Mouse (Mus musculus) inflammation-experienced regulatory T-cells, adult 6 months (primary cell): ENCODE results near the gene Nudt9. TPM values are rescaled to one million over a fixed set of nuclear protein-coding genes. Genes with fewer than 3 reads are reported as not detected.
A peak's percentile ranks its signal among the peaks of the same experiment; 100 is the strongest.
"Not testable (repeated sequence)": the region's sequence is repeated elsewhere in the genome, so short reads cannot be mapped to it uniquely, and the experiment has no call there.

Experiments
- ATAC-seq: one replicate; pipeline ENCODE4 v1.8.0; 2017
- polyA plus RNA-seq, 3 experiments: library from polyadenylated mRNA; unstranded; fragments of 100-300 nt; shearing (Covaris generic); gene quantifications; one replicate each; pipeline ENCODE4 v1.2.1; 2017

The Nudt9 gene
- 10 to 100 TPM; 14.9 to 17.8 (median 16.2) TPM for polyA plus RNA-seq

DNA sequence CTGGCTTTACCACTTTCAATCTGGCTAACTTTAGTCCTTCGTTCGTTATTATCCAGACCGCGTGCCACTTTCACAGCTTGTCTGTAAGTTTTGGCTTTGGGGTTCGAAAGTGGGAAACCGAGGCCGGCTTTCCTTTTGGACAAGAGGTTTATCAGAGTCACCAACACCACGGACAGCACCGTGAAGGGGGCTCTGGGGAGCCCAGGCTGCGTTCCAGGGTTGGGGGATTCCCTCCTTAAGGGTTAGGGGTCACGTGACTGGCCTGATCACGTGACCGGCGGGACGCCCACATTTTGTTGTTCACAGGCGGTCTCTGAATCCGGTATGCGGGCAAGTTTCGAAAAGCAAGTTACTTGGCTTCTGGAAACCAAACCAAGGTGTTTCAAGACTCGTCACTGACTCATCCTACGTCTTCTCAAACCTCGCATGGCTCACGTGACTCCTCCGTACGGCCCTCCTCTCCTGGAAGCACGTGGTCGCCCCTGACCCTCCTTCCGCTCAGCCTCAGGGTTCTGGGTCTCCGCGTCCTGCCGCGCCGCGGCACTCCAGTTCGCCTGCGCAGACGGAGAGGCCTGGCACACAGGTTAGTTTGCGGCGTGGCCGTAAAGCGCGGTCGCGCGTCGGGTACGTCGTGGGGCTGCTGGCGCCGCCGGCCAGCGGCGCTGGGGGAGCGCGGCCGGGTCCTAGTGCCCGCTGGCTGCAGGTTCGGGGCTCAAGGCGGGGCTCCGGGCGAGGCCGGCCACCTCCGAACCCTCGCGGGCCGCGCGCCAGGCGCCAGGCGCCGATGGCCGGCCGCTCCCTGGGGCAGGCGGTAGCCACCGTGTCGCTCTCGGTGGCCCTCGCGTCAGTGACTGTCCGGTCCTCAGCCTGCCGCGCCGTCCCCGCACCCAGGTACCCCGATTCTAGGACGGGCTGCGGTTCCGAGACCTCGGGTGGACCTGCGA, at the start of gene Nudt9:
Gene Nudt9, plus strand, starts transcription at position 51 of the 944 bp plus-strand sequence.
- peak; percentile 91 for ATAC-seq

GRCm38 (mm10) chr5:103998739-103999138, 47.4 kb upstream of the Nudt9 start:
- ATAC-seq, result no peak

DNA sequence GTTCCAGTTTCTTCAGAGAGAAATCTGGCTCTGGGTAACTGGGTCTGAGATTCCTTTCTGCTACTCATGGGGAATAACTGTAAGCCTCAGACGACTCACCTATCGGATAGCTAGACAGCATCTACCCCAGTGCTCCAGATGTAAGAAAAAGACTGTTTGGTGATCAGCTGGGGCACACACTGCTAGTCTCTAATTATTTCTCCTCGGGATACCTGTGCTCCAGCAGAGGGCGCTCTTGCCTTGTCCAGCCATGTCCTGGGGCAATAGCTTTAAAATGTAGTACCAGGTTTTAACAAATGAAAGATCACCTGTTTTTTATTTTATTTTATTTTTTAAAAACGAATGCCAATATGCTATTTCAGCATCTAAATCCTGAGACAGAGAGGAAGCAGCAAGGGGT, 46.4 kb upstream of the Nudt9 start:
- ATAC-seq, result peak; percentile 75

DNA sequence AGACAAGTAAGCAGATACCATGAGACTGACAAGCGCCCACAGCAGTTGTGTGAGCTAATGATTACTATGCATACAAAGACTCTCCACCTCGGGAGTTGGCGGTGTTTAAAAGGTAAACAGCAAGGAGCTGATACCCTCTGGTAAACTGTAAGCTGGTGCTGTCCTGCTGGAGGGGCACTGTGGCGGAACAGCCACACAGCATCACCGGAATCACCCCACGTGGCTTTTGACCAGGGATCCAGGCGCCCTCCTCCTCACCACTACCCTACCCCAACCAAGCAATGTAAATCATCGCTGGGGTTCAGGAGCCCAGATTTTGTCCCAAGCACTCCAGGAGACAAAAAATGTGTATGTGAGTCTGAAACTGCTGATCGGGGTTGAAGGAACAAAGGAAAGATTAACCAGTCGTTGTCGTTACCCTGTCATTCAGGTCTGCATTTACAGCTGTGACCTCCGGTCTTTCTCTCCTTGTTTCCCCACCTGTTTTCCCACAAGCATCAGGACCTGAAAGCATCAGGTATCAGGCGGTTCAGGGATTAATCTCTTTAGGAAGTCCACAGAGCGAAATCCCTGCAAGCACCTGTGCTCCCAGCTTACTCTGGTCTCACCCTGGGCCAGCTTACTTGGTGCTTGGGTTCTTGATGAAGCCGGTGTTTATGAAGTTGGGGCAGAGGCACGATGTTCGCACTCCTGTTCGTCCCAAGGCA, 43.4 kb upstream of the Nudt9 start:
- no peak for ATAC-seq

- no peak for ATAC-seq
Measured at GRCm38 (mm10) chr5:104003256-104003931, 42.7 kb upstream of the Nudt9 start.

DNA sequence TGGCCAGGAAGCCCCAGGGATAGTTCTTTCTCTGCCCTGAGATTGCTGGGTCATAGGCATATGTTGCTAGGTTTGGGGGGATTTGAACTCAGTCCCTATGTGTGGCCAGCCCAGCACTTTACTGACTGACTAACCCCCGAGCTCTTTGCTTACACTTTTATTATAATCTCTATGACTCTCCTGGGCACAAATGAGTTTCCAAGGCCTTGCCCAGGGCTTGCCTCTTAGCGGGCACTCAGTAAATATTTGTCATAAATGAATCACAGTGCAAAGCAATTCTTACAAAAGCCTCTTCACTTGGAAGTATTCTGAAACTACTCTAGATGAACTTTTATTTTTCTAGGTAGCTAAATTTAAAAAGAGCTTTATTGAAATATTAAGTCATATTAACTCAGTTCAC, 42.2 kb upstream of the Nudt9 start:
- ATAC-seq, result no peak

DNA sequence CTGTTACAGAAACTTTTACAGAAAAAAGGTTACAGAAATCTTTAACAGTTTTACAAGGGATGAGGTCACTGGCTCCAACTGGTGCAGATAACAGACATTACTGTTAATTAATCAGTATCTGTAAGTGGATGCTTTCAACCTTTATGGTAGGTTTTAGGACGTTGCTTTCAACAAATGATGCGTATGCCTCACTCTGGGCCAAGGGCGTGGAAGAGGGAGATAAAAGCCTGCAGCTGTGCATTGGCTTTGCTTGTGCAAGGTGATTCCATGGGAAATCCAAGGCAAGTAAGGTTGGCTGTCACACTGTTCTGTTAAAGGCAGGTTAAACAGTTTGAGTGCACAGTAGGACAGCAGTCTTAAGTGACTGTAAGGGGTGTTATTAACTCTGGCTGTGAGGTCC, 39.3 kb upstream of the Nudt9 start:
- no peak for ATAC-seq

DNA sequence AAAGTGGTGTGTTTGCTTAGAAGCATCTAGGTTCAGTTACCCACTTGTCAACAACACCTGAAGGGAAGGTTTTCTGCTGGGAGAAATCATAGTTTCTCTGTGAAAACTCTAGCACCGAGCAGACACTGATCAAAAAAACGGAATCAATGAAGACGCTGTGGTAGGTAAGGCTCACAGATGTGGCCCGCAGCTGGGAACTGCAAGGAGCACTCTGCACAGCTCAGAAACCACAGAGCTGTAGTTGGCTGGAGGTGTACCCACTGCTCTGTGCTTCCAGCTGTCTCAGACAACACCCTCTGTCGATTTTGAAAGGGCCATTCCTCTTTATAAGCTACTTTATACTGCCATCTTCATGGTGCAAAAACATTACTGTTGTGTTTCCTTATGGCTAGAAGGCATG, 38.3 kb upstream of the Nudt9 start:
- ATAC-seq, result no peak

DNA sequence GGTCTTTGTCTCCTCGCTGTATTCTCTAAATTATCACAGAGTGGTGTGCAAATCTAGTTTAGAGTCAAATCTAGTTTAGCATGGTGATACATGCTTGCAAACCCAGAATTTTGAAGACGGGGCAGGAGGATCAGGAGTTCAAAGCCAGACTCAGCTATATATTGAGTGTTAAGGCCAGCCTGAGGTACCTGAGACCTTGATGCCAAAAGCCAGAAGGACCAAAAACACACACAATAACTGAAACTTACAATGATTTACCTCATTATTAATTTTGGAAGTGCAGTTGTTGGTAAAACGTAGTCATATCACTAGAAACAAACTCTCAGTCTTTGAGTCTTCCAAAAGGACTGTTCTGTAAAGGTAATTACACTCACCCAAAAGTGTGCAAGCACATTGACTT, 36.7 kb upstream of the Nudt9 start:
- ATAC-seq, result no peak

DNA sequence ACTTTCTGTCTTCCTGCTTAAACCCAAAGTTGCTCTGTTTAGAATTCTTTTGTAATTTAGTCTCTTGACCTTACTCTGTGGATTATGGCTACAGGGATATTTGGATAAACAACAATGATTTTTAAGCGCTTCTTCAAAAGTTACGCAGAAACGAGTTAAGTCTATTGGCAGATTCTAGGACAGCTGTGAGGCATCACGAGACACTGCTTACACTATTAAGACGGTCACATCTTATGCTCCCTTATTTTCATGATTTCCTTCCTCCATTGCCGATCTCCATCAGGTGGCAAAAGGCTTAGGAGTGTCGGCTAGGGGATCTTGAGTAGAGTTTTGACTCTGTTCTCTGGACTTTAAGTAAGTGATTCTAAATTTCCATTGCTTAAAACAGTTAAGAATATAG, 35.8 kb upstream of the Nudt9 start:
- no peak for ATAC-seq

DNA sequence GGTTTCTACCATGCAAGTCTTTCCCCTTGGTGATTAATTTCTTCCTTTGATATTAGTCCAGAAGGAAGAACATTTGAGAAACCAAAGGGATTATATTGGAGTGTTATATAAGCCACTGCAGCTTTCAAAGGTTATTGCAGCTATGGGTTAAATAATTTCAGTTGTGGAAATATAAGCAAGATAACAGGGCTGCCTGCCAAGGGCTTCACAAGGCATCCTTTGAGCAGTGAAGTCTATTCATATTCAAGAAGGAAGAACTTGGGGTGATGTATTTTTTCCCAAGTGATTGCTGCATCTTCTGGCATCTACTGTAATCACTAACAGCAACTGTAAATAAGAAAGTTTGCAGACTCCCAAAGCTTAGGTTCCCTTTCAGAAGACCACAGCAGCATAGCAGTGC, 34.7 kb upstream of the Nudt9 start:
- no peak for ATAC-seq

DNA sequence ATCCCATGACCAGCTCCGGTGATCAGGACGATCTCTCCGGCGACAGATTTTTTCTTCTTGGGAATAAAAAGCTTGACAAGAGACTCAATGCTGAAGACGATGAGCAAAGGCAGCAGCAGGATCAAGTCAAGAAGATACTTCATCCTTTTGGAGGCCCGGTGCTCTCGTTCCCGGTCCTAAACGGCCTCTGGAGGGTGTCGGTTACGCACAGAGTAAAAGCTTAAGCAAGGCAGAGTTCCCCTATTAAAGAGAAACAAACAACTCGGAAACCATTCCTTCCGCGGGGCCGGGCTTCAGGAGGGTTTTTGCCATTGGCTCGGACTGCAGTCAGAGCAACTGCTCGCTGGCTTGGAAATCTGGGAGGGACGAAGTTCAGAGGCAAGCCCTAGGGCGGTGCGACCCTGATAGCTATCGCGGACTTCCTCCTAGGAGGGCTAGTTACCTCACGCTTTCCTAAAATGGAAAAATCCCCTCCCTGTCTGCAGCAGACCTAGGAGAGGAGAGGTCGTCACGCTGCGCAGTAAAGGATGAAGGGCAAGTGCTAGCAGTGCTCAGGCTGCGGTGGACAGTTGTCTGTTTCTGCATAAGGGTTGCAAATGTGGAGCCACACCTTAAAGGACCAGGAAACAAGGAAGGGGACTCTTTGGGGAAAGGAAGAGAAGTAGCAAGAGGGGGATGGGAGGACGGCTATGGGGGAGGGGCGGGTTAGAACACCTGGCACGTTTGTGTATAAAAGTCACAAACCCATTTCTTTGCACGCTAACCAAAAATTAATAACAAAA, 24.3 kb upstream of the Nudt9 start, which contains the start of gene Hsd17b11:
Gene Hsd17b11, minus strand, starts transcription at position 323 of the 782 bp plus-strand sequence.
- ATAC-seq, result peak; percentile 78

DNA sequence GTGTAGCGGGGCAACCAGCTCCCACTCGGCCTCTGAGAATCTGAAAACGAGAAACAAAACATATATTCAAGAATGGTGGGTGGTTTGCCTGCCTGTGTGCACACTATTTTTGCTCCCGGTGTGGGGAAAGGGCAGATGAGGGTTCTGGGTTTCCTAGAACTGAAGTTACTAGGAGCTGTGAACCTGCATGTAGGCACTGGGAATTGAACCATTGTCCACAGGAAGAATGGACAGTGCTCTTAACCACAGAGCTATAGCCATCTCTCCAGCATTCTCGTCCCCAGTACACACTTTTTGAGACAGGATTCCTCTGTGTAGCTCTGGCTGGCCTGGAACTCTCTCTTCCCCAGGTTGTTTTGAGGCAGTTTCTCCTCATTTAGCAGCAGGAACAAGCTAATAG, 23.5 kb upstream of the Nudt9 start:
- no peak for ATAC-seq

DNA sequence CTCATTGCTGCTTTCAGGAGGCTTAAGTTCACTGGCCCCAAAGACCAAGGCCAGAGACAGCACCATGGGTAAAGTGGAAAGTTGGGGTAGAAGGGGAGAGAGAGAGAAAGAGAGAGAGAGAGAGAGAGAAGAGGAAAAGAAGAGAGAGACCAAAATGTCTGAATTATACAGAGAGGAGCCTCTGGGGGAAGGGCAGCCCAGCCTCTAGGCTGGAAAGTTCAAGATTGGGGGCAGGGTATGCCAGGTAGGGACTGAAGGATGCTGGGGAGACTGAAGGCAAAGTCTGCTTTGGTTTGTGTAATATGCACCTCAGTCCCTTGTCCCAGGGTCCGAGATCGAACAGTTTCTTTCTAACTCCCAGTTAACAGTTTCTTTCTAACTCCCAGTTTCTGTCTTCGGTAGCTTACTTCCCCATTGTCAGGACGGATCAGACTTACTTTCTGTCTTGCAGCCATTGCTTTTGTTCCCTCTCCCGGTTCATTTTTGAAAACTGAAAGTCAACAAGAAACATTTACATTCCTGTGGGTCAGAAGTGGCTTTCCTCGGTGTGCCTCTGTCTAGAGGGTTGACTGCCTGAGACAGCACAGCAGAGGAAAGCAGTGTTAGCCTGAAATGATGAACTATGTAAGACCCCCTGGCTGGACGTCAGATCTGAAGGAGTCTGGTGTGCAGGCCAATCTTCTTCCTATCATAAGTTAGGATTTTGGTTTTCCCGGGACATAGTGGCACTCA, 22.7 kb upstream of the Nudt9 start:
- ATAC-seq, result no peak

GRCm38 (mm10) chr5:104024193-104024592, 21.9 kb upstream of the Nudt9 start:
- not testable (repeated sequence) for ATAC-seq

- ATAC-seq, result no peak
Measured at GRCm38 (mm10) chr5:104024762-104025161, 21.3 kb upstream of the Nudt9 start.

GRCm38 (mm10) chr5:104025245-104025854, 20.8 kb upstream of the Nudt9 start:
- ATAC-seq, result no peak

- no peak for ATAC-seq
Measured at GRCm38 (mm10) chr5:104032434-104033097, 13.5 kb upstream of the Nudt9 start.

DNA sequence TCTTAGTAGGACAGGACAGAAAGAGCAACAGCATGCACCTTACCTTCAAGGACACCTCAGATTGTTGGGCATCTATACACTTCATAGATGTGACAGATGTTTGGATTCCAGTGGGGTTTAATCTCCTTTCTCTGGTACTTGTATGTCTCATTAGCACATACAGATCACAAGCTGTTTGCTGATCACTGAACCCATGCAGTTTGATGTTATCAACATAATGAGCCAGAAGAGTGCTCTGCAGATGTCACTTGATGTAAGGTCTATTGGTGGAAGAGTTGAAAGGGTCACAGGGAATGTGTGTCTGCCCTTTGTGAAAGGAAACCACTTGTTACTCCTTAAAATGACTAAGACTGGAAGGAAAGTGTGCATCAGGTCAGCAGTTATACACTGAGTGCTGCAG, 11.0 kb upstream of the Nudt9 start:
- ATAC-seq, result no peak

DNA sequence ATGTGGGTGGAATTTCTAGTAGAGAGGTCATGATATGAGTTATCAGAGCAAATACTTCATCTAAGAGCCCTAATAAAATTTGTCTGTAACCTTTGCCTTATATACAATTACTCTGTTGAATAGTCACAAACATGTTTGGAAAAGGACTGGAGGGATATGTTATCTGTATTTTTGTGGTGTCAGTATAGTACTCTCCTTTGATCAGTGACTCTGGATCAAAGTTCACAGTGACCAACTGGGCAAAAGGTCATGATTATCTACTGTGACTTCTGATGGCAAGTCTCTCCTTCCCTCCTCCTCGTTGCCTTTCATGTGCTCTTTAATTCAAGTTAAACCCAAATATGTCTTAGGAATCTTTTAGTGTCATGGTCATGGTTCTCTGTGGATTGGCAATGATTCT, 10.3 kb upstream of the Nudt9 start:
- no peak for ATAC-seq

- ATAC-seq, result no peak
Measured at GRCm38 (mm10) chr5:104036686-104037085, 9.4 kb upstream of the Nudt9 start.
